Mouse (Mus musculus) inflammation-experienced regulatory T-cells, adult 6 months (primary cell): ENCODE measurements around the gene Ppm1n. TPM values are rescaled to one million over a fixed set of nuclear protein-coding genes. Genes with fewer than 3 reads are reported as not detected.

ENCODE experiments used
- ATAC-seq: one replicate; pipeline ENCODE4 v1.8.0; 2017
- polyA plus RNA-seq, 3 experiments: library from polyadenylated mRNA; unstranded; fragments of 100-300 nt; shearing (Covaris generic); gene quantifications; one replicate each; pipeline ENCODE4 v1.2.1; 2017

Gene Ppm1n
- polyA plus RNA-seq, 3 experiments from 2014 or later, result 0.74 to 3.1 (median 2.1) TPM

DNA sequence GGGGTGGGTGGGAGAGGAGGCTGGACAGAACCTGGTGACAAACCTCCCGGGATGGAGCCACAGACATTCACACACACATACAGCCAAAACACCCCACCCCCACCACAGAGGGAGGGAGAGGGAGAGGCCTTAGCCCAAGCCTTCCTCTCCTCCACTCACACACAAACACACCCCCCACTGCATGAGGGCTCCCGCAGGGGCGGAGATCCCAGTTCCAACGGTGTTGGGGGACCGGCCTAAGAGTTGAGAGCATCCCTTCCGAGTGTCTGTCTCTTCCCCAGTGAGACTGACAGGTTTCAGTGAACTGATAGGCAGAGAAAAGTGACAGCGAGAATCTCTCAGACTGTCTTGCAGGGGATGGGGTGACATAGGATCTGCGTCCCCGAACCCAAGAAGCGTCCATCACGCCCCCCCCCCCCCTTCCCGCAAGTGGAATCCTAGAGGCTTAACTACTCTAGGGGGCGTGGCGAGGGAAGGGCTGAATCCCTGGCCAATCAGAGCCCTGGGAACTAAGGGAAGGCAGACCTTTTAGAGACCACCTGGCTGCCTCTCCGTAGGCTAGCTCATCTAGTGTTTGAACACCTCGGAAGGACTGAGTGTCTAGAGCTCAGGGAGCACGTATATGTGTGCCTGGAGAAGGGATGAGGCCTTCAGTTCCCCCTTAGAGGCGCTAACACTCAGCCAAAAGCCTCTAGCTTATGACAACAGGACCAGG, 28.0 kb upstream of the Ppm1n start:
- ATAC-seq, result peak; percentile 27

DNA sequence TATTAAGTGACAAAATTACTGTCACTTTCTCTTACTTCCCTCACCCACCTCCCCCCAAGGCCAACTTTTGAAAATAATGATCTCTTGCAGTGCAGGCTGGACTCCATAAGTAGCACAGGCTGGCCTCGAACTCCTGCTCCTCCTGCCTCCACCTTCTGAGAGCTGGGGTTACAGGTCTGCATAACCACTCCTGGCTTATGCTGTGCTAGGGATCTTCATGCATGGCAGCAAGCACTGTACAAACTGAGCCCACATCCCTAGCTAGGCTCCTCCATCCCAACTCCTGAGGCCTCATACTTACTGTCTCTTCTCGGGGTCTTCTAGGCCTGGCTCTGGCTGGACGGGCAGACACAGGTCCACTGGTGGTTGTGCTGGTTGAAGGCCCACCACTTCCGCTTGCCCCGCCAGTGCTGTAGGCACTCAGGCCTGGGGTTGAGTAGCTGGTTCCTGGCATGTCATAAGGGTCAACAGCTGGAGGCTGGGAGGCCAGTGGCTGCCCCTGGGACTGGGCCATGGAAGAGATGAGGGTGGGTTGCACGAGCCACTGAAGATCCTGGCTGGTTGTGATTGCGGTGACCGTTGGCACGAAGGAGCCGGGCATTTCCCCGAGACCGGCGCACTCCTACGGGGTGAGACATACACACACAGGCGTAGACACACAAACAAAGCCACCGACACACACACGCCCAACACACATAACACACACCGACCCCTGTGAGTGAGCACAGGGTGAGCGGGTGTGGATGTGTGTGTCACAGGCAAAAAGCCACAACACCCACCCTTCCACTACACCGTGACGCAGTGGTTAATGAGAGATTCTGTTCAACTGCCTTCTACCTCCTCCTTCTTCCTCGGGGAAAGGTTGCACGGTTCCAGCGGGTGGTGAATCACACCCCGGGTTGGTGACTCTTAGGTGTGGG, 27.2 kb upstream of the Ppm1n start:
- ATAC-seq, result no peak

DNA sequence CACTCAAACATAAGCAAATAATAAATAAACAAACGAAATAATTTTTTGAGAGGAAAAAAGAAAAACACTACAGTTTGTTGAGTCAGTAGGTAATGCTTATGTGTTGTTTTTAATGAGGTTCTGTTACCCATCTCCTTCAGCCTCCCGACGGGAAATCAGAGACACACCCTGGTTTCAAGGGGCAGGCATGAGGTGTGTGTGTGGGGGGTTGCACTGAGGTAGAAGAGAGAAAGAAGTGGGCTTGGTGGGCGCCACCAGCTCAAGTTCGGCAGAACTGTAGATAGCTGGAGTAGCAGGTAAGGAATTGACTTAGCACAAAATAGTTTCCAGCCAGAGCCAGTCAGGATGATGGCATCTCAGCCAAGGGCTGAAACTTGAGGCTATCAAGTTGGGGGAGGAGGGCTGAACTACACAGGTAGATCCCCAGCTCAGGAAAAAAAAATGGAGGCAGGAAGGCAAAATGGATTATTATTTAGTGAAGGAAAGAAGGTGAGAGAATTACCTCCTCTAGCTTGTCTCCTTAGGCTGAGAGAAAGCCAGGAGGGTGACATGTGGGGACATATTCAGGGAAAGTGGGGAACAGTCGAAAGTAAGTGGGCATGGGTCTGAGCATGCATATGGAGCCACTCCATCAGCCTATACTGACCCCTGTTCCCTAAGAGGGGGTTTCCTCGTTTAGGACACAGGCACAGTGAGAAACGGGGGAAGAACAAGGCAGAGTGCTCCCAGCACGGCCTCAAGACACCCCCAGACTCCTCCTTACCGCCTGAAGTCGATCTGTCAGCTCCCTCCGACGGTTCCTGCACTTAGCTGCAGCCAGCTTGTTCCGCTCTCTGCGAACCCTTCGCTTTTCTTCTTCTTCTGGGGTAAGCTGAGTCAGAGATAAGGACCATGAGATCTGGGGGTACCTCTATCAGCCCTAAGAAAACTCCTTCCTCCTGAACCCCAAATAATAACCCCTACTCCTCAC, 26.2 kb upstream of the Ppm1n start:
- ATAC-seq, result no peak

DNA sequence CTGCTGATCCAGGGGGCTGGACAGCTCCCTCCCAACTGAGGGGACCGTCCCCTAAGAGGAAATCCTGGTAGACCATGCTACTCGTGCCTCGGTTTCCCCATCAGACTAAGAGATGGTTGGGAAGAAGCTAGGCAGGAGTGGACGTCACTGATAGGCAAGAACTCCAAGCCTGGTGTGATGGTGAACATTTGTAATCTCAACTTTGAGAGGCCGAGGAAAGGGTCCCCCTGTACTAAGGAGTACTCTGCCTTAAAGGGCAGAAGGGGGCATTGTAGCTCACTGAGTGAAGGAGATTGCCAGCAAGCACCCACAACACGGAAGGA, 25.5 kb upstream of the Ppm1n start:
- ATAC-seq, result no peak

DNA sequence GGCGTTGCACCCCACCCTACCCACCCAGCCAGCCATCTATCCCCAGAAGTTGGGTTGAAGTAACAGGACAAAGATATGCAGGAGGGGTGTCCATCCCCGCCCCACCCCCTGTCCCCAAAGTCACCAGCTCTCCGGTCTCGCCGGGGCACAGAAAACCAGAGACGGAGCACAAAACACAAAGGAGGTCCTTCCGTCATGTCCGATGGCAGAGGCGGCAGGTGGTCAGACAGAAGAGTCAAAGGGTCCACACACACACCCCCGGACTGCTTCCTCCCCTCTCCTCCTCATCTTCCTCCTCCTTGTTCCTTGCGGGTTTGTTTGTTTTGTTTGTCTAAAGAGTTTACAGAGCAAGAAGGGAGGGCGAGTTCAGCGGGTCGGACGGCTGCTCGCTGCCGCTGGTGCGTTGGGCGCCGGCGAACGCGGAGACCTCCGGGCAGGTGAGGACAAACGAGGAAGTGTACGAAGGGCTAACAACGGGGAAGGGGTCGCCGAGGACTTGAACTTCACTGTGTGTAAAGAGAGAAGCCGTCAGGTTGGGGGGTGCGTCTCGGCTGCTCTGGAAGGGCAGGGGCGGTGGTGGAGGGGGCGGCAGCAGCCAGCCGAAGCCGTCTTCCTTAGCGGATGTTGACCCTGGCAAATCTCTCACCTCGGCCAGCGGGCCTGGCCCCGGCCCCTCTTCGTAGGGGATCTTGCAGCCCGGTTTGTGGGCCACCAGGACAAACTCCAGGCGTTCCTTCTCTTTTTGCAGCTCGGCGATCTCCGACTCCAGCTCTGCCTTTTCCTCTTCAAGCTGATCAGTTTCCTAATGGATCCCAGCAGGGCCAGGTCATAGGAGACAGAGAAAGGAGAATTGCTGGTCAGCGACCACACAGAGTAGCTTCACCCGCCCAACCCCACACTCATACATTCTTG, 24.9 kb upstream of the Ppm1n start:
- ATAC-seq, result no peak

DNA sequence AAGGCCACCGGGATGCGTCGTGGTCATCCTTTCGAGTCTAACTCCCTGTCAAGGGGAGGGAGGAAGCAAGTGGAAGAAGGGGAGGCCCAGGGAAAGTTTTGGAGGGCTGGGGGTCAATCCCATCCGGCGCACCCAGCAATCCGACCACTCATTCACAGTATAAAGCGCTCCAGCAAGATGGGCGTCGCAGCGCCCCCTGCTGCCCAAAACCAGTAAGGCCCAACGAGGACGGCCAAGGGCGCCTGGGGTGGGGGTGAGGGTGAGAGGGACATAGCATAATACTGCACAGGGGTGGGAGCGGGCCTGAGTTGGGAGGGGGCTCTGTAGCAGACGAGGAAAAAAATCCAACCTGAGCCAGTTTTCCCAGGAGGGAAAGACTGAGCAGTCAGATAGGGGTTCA, 23.9 kb upstream of the Ppm1n start:
- ATAC-seq, result peak; percentile 27

DNA sequence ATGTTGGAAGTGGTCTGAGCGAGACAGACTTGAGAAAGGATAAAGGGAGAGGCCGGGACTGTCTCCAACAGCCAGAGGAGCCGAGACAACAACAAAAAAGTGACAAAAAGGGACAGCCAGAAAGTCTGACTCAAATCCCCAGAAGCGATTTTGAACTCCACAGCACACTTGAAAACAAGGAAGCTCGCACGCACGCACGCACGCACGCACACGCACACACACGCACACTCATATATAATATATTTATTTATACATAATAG, 23.1 kb upstream of the Ppm1n start:
- no peak for ATAC-seq

DNA sequence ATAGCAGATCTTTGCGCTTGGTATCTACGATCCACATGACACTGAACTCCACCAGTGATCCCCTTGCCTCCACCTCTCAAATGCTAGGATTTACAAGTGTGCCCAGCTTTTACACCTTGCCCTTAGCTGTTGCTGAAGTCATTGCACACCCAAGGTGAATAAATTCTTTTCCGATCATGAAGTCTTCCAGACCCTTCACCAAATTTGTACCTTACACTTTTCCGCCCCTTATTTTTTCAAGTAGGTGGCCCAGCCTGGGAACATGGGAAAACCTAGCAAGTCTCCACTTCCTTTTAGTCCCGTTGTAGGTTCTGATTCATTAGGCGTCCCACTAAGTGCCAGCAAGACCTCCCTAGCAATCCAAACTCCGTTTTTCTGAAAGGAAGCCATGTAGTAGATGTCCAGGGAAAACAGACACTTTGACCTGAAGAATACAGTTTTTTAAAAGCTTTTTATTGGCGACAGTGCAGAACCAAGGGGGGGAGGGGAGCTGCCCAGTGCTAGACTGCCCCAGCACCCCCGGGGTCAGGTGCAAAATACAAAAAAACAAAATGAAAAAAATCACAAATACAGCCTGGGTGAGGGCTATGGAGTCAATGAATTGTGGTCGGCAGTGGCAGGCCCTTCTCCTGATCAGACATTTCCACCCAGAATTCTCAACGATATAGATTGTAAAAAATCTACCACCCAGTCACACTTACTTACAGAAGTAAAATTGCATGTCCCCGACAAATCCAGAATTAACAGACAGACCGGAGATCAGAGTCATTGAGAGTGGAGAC, 22.6 kb upstream of the Ppm1n start:
- no peak for ATAC-seq

DNA sequence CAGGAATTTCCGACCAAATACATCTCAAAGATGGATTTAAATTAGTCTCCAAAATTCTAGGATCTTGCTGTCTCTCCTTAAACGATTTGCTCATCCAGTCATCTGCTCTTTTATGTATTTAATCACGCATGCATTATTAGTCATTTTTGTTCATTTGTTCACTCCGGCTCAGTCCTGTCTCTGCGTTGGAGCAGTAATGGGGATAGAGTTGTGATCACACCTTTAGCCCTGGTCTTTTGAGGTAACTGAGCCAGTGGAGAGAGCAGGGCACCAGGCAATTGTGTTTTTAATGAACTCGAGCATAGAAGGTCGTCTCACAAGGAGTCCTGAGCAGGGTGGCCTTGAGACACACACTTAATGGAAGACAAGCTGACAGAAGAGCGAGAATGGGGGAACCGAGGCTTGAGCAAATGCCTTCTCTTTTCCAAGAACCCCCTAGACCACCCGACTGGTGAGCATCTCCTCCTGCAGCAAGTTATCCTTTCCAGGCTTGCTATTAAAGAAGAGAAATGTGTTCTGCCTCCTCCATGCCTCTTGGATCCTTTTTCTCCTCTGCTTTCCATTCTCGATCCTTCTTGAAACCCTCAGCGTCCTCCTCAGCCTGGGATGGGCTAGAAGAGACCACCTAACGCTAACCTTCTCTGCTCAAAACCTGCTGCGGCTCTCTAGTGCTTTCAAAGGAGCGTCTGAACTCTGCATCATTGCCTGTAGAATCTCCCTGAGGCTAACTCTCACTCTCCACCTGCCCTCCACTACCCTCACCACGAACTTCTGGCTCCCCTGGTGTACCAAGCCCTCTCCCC, 21.8 kb upstream of the Ppm1n start:
- ATAC-seq, result no peak

DNA sequence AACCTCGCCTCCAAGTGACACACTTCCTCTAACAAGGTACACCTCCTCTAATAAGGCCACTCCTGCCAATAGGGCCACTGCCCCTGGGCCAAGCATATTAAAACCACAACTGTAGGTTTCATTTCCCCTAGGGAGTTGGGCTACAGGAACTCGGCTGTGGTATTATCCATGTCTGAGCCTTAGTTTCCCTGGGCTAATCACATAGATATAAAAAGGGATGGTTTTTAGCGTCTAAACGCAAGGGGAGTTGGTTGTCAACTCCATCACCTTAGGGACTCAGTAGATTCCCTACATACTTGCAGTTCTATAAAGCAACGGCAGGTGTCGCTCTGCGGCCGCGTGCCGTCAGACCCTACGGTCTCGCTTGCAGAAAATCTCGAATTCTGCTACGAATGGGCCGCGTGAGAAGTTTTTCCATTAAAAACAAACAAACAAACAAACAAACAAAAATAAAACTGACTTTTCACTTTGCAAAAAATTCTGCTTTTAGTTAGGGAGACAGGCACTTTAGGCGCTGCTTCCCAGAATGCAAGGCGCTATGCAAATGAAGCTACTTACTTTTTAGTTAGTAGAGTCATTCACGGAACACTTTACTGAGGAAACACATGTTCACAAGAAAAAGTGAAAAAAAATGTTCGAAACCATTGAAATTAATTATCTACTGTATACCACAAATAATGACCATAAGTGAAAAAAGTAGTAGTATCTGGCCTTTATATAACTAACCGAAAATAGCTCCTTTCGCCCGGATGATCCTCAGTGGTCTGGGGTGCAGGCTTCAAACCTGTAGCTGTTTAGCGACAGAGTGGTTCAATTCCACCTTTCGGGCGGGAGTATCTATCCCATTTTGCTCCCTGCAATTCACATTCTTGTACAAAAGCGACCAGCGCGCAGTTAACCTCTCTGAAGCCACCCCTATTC, 20.9 kb upstream of the Ppm1n start:
- peak; percentile 61 for ATAC-seq

DNA sequence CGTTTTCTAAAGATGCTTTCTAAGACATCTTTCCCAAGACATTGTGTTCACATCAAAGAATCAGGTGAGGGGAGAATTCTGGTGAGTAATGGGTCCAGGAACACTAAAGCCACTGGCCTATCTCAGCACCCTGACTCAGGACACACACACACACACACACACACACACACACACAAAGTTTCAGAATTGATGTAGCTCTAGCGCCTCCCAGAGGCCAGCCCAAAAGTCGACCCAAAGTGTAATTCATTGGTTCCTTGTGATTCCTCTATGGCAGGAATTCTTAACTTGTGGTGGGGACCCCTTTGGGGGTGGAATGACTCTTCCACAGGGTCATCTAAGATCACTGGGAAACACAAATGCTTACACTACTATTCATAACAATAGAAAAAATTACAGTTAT, 19.3 kb upstream of the Ppm1n start:
- ATAC-seq, result no peak

DNA sequence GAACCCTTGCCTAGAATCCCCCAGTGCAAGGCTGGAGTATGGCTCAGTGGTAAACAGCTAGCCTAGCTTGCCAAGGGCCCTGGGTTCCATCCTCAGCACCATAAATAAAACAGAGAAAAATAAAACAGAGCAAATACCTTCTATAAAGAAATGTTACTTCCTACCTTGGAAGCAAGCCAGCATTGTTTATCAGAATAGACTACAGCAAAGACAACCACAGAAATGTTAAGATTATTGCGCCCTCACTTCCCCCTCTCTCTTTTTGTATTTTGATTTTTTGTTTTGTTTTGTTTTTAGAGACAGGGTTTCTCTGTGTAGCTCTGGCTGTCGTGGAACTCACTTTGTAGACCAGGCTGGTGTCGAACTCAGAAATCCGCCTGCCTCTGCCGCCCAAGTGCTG, 17.9 kb upstream of the Ppm1n start:
- no peak for ATAC-seq

DNA sequence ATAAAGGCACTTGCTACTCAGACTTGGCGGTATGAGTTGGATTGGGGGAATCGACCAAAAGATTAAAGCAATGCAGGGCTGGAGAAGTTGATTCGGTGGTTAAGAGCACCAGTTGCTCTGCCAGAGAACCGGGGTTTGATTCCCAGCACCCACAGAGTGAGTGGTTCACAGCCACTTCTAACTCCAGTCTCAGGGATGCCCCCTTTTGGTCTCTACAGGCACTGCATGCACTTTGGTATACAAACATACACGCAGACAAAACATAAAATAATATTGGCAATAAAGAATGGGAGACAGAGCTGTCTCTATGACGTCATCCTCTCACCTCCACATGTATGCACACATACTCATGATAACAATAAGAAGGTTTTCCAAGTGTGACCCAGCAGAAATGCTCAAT, 17.2 kb upstream of the Ppm1n start:
- ATAC-seq, result no peak

DNA sequence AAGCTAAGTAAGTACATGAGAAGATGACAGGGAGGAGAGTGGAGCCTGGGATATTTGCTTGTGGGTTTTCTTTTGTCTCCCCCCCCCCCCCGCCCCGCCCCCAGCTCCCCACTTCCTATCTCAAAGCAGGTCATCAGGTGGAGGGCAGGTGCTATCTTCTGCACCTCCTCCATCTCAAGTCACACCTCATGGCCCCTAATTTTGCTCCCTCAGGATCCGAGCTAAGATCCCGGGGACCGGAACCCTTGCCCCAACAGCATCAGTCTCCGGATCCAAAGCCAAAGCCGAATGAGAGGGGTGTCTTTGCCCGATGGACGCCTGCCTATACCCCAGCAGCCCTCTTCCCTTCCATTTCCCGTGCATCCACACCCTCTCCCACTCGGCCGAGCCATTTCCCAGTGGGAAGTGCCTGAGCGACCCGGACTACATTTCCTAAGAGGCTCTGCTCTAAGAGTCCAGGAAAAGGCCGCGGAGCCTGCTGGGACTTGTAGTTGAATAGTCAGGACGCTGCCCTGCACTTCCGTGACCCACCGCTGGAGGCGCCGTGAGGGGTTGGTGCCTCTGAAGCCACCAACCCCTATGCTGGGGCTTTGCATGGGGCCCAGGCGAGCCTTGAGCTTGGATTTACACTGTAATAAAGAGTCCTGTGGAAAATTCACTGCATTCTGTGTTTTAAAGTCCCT, 15.8 kb upstream of the Ppm1n start:
- peak; percentile 86 for ATAC-seq

DNA sequence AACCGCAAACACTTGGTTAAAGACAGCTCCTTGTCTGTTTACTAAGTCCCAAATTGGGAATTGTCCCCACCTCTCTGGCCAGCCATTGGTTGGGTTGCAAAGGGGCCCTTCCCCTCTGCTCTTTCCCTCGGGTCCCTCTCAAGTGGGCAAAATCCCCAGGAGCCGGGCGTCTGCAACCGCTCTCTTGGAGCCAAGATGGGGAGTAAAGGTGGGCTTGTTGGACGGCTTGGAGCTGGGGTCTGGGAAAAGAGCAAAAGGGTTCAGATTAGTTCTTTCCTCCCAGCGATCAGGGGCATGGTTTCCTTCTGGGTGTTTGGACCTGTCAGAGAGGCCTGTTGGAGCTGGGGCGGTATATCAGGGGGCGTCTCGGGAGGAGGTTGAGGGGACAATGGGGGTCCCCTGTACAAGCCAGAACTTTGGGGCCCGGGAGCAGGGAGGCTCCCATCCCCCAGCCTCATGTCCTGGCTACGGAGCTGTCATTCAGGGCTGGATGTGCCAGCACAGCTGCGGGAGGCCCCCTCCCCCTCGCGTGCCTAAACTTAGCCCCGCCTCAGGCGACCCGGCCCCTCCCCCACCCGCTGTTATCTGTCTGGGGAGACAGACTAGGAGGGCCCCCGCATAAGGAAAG, 11.2 kb upstream of the Ppm1n start:
- ATAC-seq, result no peak

DNA sequence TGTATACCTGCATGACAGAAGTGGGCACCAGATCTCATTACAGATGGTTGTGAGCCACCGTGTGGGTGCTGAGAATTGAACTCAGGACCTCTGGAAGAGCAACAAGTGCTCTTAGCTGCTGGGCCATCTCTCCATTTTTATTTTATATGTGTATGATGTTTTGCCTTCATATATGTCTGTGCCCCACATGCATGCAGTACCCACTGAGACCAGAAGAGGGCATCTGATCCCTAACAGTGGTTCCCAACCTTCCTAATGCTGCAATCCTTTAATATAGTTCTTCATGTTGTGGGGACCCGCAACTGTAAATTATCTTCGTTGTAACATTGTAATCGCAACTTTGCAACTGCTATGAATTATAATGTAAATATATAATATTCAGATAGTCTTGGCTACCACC, 4.9 kb upstream of the Ppm1n start:
- no peak for ATAC-seq

DNA sequence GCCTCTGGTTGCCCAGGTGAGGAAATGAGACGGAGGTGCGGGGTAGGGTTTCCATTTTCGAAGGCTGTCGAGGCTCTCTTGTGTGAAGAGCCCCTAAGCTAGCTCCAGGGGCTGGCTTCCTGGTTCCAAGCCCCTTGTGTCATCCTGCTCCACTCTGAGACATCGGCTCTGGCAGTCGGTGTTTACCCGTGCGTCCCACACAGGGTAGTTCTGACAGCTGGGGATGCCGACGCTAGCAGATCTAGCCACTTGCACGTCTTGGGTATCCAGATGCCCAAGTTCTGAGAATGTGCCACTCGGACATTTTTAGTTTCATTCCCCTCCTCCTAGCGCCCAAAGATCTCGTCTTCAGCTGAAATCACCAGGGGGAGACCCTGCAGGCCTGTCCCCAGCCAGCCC, 3.5 kb upstream of the Ppm1n start:
- no peak for ATAC-seq

DNA sequence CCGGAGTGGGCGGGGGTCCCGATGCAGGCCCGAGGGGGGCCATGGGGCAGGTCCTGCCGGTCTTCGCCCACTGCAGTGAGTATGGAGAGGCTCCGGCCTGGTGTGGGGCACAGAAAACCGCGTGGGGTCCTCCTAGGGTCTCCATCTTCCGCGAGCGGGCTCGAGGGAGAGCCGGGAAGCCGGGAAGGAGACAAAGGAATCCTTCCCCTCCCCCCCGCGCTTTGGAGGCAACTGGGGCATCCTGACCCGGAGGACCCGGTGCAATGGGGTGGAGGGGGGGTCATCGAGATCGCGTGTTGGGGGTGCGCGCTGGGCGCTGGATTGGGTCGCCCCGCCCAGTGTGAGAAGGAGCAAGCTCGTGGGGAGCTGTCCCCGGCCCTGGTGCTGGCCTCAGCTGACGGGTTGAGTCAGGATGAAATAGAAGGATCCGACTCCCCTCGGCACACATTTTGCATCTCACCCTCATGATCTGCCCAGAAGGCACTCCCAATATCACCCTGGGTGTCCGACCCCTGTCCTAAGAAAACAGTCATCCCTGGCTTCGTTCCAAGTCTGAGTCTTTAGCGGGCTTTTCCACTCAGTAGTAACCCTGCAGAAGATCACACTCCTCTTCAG, 3.0 kb upstream of the Ppm1n start:
- ATAC-seq, result peak; percentile 49
